Mouse (Mus musculus) megakaryocyte progenitor cell, adult 5-6 weeks (primary cell): ENCODE measurements at regions not wholly inside any gene's neighbourhood (a gene's known extent, or its start where the extent isn't known, plus 50 kb on each side); places are given as distances from the start of the nearest gene placed in this dataset.

Experiments
- ATAC-seq: replicated peaks from 2 replicates; pipeline ENCODE4 v1.8.0; 2016; ENCODE audit warnings: mild to moderate bottlenecking, moderate TSS enrichment, inconsistent platforms; ENCODE audit not compliant: poor library complexity

GRCm38 (mm10) chr16:70091963-70092362 lies 221.8 kb upstream of the Gbe1 start:
- no peak for ATAC-seq

- no peak for ATAC-seq
Measured at GRCm38 (mm10) chr16:70093224-70093623, 220.5 kb upstream of the Gbe1 start.

DNA sequence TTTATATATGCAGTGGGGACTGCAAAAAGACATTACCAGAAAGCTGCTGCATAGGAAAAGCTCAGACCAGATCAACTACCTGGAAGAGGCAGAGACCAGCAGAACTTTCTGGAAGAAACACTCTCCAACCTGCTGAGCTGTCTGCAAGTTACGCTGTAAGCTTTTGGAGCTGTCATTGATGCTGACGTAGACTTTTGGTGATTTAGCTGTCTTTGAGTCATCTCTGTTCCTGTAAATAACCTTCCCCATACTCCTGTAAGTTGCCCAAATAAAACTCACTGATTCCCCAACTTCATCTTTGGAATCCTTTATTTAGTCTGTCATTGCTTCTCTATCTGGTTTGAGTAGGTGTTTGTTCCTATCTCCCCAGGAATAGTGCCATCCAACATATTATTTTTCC lies 218.5 kb upstream of the Gbe1 start:
- ATAC-seq = no peak

DNA sequence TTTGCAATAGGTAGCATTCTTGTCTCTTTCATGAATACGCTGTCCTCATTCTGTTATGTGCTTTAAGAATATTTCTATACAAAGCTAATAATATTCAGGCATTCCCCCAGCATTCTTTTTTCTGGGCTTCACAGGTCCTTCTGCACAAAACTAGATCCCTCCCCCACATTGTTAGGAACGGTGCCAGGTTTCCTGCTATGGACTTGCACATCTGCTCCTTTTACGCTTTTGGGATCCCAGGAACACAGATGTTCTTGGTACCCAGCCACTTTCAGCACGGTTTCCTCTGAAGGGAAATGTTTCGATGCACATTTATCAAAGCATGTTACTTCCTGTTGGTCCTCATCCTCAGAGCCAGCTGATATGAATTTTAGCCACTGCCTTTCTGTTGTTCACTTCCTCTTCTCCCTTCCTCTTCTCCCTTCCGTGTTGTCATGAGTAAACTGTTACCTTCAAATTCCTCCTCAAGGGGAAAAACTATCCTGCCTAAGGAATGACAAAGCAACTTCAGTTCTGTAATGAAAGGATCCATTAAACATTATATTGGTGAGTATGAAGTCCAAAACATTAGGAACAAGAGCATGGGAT lies 209.9 kb upstream of the Gbe1 start:
- ATAC-seq = peak; percentile 70

GRCm38 (mm10) chr16:70141466-70141865 lies 172.3 kb upstream of the Gbe1 start:
- no peak for ATAC-seq

DNA sequence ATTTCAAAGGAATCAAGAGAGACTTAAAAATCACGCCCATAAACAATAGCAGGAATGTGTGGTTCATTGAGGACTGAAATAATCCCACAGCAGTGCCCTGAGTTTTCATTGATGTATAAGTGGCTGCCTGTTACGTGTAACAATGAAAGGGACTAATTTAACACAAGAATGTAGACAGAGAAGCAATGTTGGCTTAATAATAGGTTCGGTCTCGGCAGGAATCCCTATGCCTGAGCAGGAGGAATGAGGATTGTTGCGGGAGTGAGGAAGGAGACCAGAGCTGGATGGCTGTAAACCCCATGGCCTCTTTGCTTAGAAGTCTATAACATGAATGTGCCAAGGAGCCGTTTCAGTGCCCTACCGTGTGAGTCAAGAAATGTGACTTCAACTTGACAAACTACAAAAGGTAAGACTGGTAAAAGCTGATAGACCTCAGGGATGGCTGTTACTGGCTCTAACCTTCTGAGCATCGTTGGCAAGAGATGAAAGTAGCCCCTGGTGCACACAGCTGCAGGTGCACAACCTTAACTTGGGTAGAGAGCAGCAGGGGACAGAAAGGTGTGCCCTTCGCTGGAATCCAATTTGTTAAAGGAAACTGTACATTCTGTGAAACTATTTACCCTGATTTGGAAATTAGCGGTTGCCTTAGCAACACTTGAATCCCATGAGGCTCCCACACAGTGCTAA lies 165.9 kb upstream of the Gbe1 start:
- ATAC-seq = no peak

GRCm38 (mm10) chr16:70154587-70154986 lies 159.2 kb upstream of the Gbe1 start:
- no peak for ATAC-seq

DNA sequence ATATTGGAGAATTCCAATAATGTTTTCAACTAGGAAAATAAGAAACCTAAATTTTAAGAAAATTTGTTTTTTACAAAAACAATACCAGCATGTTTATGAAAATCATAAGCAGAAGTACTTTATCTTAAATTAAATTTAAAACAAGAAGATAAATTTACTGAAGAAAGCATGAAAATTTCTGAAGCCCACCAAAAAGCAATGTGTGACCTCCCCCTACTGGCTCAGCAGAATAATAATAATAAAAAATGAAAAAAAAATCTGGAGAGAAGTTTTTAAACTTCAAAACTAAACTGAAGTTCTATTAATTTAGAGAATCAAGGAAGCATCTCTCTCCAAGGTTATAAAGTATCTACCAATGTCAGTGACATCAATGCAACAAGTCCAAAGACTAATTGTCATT lies 153.2 kb upstream of the Gbe1 start:
- no peak for ATAC-seq

DNA sequence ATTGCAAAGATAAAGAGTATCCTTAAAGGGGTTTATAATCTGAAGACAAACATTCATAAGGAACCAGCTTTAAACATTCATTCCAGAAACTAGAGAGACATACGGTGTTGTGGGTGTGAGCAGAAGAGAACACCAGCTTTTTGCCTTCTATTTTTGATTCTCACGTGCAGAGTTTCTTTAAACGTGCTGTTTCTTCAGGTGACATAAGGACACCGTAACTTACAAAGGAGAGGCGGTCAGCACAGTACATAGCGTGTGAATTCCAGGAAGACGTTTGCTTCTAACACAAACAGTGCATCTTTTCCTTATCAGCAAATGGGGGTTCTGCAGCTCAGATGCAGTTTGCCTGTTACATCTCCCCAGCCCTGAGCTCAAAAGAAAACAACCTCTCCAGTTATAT lies 138.6 kb upstream of the Gbe1 start:
- no peak for ATAC-seq

- no peak for ATAC-seq
Measured at GRCm38 (mm10) chr16:70178975-70179374, 134.8 kb upstream of the Gbe1 start.

DNA sequence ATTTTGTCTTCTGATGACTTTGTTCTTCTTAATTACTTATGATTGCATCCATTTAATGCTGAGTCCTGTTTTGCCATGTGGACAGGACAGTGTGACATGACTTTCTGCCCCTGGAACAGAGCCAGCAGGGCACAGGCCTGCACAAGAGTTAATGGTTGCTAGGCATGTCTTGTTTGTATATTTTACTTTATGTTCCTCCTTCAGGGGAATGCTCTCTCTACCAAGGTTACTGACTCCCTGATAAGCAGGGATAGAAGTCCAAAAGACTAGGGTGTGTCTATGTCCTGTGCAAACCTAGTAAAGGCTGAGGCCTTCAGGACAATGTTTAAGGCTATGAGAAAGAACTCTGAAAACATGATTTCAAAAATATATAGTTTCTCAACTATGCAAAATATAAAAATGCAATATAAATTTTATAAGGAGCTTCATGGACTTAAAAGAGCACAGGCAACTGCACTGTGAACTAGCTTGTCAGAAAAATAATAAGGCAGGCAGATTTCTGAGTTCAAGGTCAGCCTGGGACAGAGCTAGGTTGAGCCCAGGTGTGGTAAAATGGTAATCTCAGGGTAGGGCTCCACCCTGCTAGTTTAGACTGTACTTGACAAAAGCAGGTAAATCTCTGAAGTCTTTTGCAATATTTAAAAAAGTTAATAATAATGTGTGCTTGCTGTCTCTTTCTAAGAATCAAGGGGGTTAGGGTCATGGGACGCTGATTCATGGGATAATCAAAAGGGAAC lies 99.7 kb upstream of the Gbe1 start:
- ATAC-seq = no peak

DNA sequence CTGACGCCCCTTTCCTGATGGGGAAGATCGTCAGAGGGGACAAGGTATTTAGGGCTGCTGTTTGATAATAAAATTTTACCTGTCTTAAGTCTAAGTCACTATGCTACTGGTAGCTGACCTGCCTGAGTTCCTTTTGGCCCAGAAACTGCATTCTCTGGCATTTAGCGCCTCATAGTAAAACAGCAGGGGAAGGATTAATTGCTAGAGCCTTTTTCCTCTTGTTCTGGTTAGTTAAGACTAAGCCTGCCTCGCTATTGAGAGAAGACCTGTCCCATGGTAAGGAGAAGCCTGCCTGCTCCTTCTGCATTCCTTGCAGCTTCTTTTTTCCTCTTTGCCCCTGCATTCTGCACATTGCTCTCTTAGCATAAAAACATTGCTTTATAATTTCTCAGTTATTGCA lies 98.9 kb upstream of the Gbe1 start:
- no peak for ATAC-seq

GRCm38 (mm10) chr16:70227601-70228226 lies 86.0 kb upstream of the Gbe1 start:
- ATAC-seq = no peak

- no peak for ATAC-seq
Measured at GRCm38 (mm10) chr16:70232706-70233105, 81.0 kb upstream of the Gbe1 start.

DNA sequence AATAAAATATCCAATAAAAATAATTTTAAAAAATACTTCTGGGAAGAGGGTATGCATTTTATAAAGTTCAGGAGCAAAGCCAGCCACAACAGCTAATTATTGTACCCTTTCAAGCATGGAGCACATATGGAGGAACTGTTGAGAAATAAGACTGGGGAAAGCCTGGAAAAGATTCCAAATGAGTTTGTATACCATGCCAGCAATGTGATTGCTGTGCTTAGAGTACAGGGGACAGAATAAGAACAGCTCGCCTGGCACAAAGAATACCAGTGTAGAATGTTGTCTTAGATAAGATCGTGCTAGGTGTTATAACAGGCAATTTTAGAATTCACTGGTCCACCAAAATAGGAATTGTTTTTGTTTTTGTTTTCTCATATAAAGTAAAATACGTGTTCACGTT lies 78.6 kb upstream of the Gbe1 start:
- ATAC-seq = no peak

- ATAC-seq = no peak
Measured at GRCm38 (mm10) chr16:70239432-70239941, 74.3 kb upstream of the Gbe1 start.

GRCm38 (mm10) chr16:70244205-70244756 lies 69.5 kb upstream of the Gbe1 start:
- ATAC-seq = no peak

DNA sequence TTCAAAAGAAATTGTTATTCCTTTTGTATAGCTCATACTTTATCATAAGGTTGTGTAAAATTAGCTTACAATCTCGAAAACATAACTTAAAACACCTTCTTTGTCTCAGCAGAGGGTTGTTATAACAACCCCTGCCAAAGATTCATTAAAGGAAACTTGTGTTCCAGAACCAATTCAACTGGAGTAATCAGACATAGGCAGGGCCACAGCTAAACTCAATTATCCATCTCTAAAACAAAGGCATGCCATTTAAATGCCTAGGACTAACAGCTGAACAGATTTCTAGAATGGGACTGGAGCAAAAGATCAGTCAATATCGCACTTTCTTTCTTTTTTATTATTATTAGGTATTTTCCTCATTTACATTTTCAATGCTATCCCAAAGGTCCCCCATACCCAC lies 68.8 kb upstream of the Gbe1 start:
- ATAC-seq = no peak

DNA sequence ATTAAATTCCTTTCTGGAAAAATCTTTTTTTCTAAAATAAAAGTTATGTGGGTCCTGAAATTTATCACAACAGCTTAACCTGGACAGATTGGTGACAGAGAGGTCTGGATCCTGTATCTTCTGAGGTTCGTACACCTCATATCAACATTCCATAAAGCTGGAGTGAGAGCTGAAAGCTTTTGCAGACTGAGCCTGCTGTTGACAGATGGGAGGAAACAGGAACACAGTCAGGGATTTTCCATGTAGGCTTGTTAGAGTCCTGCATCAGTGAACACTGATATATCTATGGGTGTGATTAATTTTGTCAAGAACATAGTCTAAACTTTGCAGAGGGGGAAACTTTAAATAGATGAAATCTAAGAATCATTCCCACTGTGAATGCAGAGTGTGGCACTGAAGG lies 54.4 kb upstream of the Gbe1 start:
- no peak for ATAC-seq

DNA sequence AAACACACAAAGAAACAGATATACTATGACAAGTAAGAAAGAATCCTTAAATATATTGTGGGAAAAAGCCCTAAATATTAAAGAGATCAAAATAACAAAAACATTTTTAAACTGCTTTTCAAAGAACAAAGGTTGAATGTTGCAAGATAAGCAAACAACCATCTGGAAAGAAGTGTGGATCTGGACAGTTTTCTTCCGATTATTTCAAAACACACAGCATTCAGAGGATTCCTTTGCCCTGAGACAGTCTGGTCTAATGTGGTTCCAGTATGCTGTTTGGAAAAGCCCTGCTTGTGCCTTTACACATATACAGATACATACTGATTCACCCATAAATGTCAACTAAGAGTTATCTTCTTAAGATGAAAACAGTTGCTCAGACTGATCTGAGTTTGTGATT lies 53.6 kb upstream of the Gbe1 start:
- no peak for ATAC-seq
